Mouse (Mus musculus) cerebellum, postnatal 36 days (tissue): ENCODE data around the gene Cdhr4.

ENCODE experiments used
- DNase-seq, 2 experiments: peaks; one replicate each; pipeline ENCODE4 v3.0.0; 2021 to 2022; ENCODE audit warnings: mixed read lengths in 2 of 2

Cdhr4 gene

GRCm38 (mm10) chr9:107992197-107992596, at the start of gene Cdhr4:
Cdhr4 (plus strand) TSS chr9:107992497.
- DNase-seq, result no peak

GRCm38 (mm10) chr9:107947241-107948194, 44.8 kb upstream of the Cdhr4 start:
- peak; percentile 31 to 51 for DNase-seq

- no peak for DNase-seq
These were observed 42.9 kb upstream of the Cdhr4 start for GRCm38 (mm10) chr9:107949184-107949921.

GRCm38 (mm10) chr9:107949922-107950235, 42.4 kb upstream of the Cdhr4 start, which contains the start of gene Traip:
Traip (plus strand) TSS chr9:107950136.
- no peak for DNase-seq

GRCm38 (mm10) chr9:107950460-107951355, 41.6 kb upstream of the Cdhr4 start:
- peak; percentile 88 to 91 for DNase-seq

GRCm38 (mm10) chr9:107955613-107956289, 36.5 kb upstream of the Cdhr4 start:
- DNase-seq, result no peak

DNA sequence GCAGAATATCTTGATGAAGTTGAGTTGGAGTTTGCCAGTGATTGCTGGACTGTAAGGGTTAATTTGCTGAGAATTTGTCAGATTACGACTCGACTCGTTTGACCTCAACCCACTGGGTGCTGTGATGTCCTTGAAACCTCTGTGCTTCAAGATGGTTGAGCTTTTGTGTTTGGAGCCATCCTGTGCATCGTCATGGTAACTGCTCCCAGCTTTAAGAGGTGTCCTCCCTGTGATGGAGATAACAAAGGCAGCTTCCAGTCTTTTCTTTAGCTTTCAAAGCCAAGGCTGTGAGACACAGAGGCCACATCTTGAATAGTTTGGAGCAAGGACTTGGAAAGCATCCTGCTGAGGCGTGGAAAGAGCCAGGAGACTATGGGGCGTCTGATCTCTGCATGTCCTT, 35.2 kb upstream of the Cdhr4 start:
- DNase-seq, result no peak

DNA sequence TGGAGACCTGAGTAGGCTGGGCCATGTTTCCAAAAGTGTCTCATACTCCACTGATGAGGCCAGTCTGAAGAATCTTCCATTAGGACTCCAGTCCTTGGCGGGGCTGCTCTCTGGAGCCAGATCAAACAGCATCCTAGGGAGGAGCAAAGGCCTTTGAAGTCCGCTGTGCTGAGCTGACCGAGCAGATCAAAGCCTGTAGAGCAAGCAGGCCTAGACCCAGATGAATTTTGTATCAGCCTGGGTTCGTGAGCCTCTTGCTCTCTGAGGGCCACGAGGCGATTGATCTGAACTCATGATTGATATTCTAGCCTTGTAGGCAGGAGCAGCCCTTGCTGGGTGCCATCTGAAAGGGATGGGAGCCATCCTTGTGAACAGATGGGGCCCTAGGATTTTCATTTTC, 32.4 kb upstream of the Cdhr4 start:
- no peak for DNase-seq

GRCm38 (mm10) chr9:107960928-107961327, 31.4 kb upstream of the Cdhr4 start:
- DNase-seq, result no peak

DNA sequence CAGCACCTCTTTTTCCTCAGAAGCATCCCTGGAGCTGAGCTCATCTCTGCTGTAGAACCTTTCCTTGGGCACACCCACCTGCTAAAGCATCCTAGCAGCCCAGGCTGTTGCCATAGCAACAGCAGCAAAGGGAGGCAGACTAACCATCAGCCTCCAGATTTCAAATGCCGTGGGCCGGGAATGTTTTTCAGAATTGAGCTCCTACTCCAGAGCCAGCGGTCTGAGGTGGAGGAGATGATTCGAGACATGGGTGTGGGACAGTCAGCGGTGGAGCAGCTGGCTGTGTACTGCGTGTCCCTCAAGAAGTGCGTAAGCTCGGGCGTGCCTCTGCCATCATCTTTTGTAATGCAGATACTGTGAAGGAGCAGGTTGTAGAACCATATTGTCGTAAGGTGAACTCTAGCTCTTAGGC, 30.9 kb upstream of the Cdhr4 start:
- DNase-seq, result no peak

DNA sequence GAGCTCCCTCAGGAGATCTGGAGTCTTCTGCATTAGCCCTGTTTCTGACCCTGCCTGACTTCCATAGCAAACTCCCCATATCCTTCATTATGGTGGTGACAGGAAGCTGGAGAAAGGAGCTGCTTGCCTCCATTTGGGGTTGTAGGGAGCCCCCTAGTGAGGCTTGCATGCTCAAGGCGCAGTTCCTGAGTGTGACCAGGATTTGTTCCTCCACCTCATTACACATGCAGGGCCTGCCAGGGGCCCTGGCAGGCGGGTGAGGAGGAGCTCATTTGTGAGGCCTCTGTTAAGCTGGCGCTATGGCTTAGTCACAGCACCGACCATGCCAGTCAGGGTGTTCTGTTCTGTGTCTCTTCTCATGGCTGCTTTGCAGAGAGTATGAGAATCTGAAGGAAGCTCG, 30.4 kb upstream of the Cdhr4 start:
- DNase-seq, result no peak

DNA sequence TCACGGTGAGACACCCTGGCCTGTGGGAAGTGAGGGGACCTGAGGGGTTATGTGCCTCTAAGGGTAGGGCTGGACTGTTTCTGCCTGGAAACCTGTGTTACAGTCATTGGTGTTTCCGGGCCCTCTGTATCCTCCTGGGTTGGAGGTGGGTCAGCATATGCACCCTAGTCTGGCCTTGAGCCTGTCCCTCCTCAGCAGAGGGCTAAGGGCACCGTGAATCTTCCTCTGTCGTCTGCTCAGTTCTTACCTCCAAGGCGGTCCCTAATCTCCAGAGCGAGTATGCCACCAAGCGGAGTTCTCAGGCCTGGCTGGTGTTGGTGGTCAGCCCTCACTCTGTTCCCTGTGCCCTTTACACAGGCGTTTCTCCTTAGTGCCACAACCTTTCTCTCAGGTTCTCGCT, 29.4 kb upstream of the Cdhr4 start:
- DNase-seq, result no peak

- DNase-seq, result peak; percentile 87 to 88
These were observed 28.6 kb upstream of the Cdhr4 start for GRCm38 (mm10) chr9:107963700-107964099.

- no peak for DNase-seq
These were observed 27.6 kb upstream of the Cdhr4 start for GRCm38 (mm10) chr9:107964681-107965080.

DNA sequence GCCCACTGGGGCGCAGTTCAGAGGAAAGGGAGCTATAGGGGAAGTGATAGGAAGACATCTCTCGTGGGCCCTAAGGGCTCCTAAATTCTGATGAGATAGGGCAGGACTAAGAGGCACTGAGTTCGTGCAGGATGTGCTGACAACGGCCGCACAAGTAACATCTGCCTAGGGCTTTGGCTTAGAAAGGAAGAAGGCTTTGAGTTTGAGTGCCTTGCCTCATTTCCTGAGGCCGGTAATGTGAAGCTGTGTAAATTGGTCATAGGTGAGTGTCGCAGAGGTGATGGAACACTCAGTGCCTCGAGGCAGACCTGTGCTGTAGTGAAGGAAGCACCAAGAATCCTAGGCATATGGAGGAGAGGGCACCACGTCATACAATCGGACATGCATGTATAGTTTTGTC, 25.6 kb upstream of the Cdhr4 start:
- DNase-seq, result no peak

- DNase-seq, result no peak
These were observed 24.9 kb upstream of the Cdhr4 start for GRCm38 (mm10) chr9:107967437-107967836.

- no peak for DNase-seq
These were observed 23.8 kb upstream of the Cdhr4 start for GRCm38 (mm10) chr9:107968531-107968930.

- DNase-seq, result no peak
These were observed 22.0 kb upstream of the Cdhr4 start for GRCm38 (mm10) chr9:107970311-107970710.

DNA sequence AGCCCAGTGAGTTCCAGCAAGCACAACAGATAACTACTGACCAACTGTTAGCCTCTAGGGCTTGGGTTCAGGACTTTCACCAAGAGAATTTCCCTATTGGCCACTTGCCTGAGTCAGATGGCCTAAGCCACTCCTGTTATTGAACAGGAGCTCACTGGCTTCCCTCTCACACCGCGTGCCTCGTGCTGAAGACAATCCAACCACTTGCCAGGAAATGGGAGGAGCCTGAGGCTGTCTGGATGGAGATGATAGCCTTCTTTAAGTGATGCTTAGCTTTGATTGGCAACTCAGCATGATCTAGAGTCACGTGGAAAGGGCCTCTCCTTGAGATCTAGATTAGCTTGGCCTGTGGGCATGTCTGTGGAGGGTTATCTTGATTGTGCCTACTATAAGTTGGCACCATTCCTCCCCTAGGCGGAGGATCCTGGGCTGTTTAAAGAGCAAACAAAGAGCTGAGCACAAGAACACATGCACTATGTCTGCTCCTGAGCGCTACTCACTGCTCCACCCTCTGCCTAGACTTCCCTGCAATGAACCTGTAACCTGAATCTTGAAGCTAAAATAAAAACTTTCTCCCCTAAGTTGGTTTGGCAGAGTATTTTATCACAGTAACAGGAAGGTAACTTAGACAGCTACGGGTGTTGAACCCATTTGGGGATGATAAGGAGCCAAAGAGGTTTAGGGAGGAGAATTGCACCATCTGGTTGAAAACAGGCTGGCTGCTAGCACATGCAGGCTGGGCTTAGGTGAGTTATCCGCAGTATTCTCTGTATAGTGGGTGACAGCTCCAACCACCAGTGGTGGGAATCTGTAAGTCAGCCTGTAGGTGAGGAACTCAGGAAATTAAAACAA, 20.4 kb upstream of the Cdhr4 start:
- DNase-seq, result no peak

GRCm38 (mm10) chr9:107974491-107975171, 17.7 kb upstream of the Cdhr4 start:
- DNase-seq, result no peak
